Comparison of ENCODE assay signal across 8 mouse cellular contexts in genomic region chr14:111674664-111675147, GRCm38 (mm10). TPM values are rescaled to one million over a fixed set of nuclear protein-coding genes. Genes with fewer than 3 reads are reported as not detected.
DNase-seq lines count a peak whose midpoint lies in the region; ATAC-seq and TF ChIP-seq lines count a peak whose summit lies in the region.

Gene Slitrk5, plus strand, starts transcription at chr14:111675097.

- intact Hi-C loops in gastrocnemius, postnatal 36 days (cut with DNase I): no loop called here
- intact Hi-C loops in left cerebral cortex, adult 2 months (cut with DNase I): loop anchor here (5.0 to 10.0 kb wide), 6 partner anchors 190 to 1220 kb away; no protein-coding TSS in a partner anchor

- peak; percentile 88 for DNase-seq in embryo, embryonic 9.5 days (ENCODE audit: extremely low spot score)
- DNase-seq in gastrocnemius, postnatal 36 days: peak; percentile 66
- DNase-seq in left cerebral cortex, adult 2 months (ENCODE audit: extremely low spot score in 1 of 2, low spot score in 2 of 2): peak; percentile 93 to 97
- DNase-seq in lung, postnatal 25 days (ENCODE audit: low spot score): peak; percentile 8
- DNase-seq in right cerebral cortex, adult 18-20 months: peak; percentile 95

- peak; percentile 27; the same call in 1 of the 2 replicates for TF ChIP-seq CTCF in bone marrow, adult 2 months (IDR thresholded peaks at IDR 0.05; ENCODE audit: control insufficient read depth, insufficient read depth, low read length)
- peak; percentile 95 for TF ChIP-seq CTCF in left cerebral cortex, adult 2 months (IDR thresholded peaks at IDR 0.05)

- H3K27ac ChIP-seq in bone marrow, adult 2 months (ENCODE audit: control insufficient read depth, insufficient read depth, low read depth, low read length, poor library complexity): no peak within 1 kb of the TSS
- H3K27ac ChIP-seq in left cerebral cortex, adult 2 months: peak within 1 kb of the TSS; percentile 99

- WGBS in bone marrow, adult 2 months: 3% methylated on average over 22 of the region's 22 CpGs

- ATAC-seq in inflammation-experienced regulatory T-cells, adult 6 months: peak; percentile 28
- no peak for ATAC-seq in activated CD4-positive, CD25-positive, alpha-beta regulatory T cell, adult 4 months

- TF ChIP-seq POLR2A in bone marrow, adult 2 months (IDR thresholded peaks at IDR 0.05; ENCODE audit: borderline replicate concordance, control insufficient read depth, low read depth, low read length): no peak

- H3K4me3 ChIP-seq in bone marrow, adult 2 months (replicated peaks; ENCODE audit: control insufficient read depth, low read depth, low read length): no peak within 1 kb of the TSS
- H3K4me3 ChIP-seq in left cerebral cortex, adult 2 months: peak within 1 kb of the TSS; percentile 87

- H3K4me1 ChIP-seq in bone marrow, adult 2 months (ENCODE audit: control insufficient read depth, insufficient read depth, low read length): no peaks in the 10 kb centered on the region

RNA-seq across cellular contexts. Expression of gene Slitrk5, which starts in this region (rescaled TPM):
- polyA plus RNA-seq in bone marrow, adult 2 months (2011; ENCODE audit: insufficient read depth, insufficient read length, low replicate concordance, missing spikeins): 0.30 TPM in 1 of 2 replicates, not detected in the other
- under 1 TPM; 0.08 to 0.10 TPM for total RNA-seq in gastrocnemius, postnatal 36 days (2021)
- not detected for polyA plus RNA-seq in inflammation-experienced regulatory T-cells, adult 6 months (2017; shearing (Covaris generic))
- total RNA-seq in left cerebral cortex, adult 2 months (2021): 10 to 100 TPM; 73.7 to 87.0 TPM
- under 1 TPM in 1 of 2 experiments, not detected in 1; 0.07 TPM for polyA plus RNA-seq in activated CD4-positive, CD25-positive, alpha-beta regulatory T cell, adult 4 months (2017; shearing (Covaris generic))

Comparison
In these comparisons a context has a peak if more than half of its experiments do, and no peak if none do; other contexts are left out.
1. RNA of gene Slitrk5 (total RNA-seq): 73.7 to 87.0 TPM in left cerebral cortex, adult 2 months; 0.08 to 0.10 TPM in gastrocnemius, postnatal 36 days; every median in the first group is over 10 times any median in the second.
2. Peak in DNase-seq in gastrocnemius, postnatal 36 days; RNA of the gene not detected or under 1 TPM.
3. Peak in ATAC-seq in inflammation-experienced regulatory T-cells, adult 6 months; RNA of the gene not detected or under 1 TPM.
4. DNase-seq: peak in every context shown above with its lines; median percentile 95 in left cerebral cortex, adult 2 months; 95 in right cerebral cortex, adult 18-20 months; 88 in embryo, embryonic 9.5 days; 66 in gastrocnemius, postnatal 36 days; 8 in lung, postnatal 25 days.